8 mouse cellular contexts compared by ENCODE assay signal in genomic region chr8:119437506-119437905, GRCm38 (mm10). TPM values are rescaled to one million over a fixed set of nuclear protein-coding genes. Genes with fewer than 3 reads are reported as not detected.
A peak's percentile ranks its signal among the peaks of the same experiment; 100 is the strongest.
DNase-seq lines count a peak whose midpoint lies in the region; ATAC-seq and TF ChIP-seq lines count a peak whose summit lies in the region.
"Had no signal": no experiment of that assay in that cellular context is flagged by ENCODE, and none has a peak within 500 bp of the region (broad histone marks: within the 10 kb centered on the region; RNA-seq: fewer than 3 reads in every experiment).

No protein-coding gene starts in this region.

- DNase-seq in limb, embryonic 10.5 days (ENCODE audit: low spot score), result no peak
- peak; percentile 62 for DNase-seq in splenic B cell, adult 2 months (ENCODE audit: low read depth, low spot score)
- no peak for DNase-seq in right cerebral cortex, adult 18-20 months
- DNase-seq in right cerebral cortex, postnatal 10 days (ENCODE audit: low spot score in 2 of 2), result no peak

- ATAC-seq in limb, embryonic 13.5 days (ENCODE audit: low FRiP score, low read depth), result no peak
- ATAC-seq in liver, embryonic 12.5 days, result no peak

- no peaks in the 10 kb centered on the region for H3K9me3 ChIP-seq in limb, embryonic 13.5 days
- no peaks in the 10 kb centered on the region for H3K9me3 ChIP-seq in limb, embryonic 10.5 days (replicated peaks)
- H3K9me3 ChIP-seq in liver, embryonic 12.5 days (replicated peaks), result no peaks in the 10 kb centered on the region
- H3K9me3 ChIP-seq: hindbrain, embryonic 15.5 days had no signal

- no peak overlapping the region for H3K27ac ChIP-seq in limb, embryonic 13.5 days
- H3K27ac ChIP-seq in limb, embryonic 10.5 days, result no peak overlapping the region
- no peak overlapping the region for H3K27ac ChIP-seq in embryonic fibroblast, embryonic 13.5 days (ENCODE audit: insufficient read depth, low read length)
- H3K27ac ChIP-seq in liver, embryonic 12.5 days, result no peak overlapping the region
- H3K27ac ChIP-seq: hindbrain, embryonic 15.5 days had no signal

- H3K27me3 ChIP-seq in limb, embryonic 13.5 days, result peaks cover 12% of the 10 kb centered on the region; the same call in 1 of the 2 replicates
- H3K27me3 ChIP-seq in limb, embryonic 10.5 days (ENCODE audit: low read depth, poor library complexity, severe bottlenecking), result peaks cover 25% of the 10 kb centered on the region
- H3K27me3 ChIP-seq in liver, embryonic 12.5 days (replicated peaks), result peaks cover 2% of the 10 kb centered on the region; the same call in 1 of the 2 replicates
- H3K27me3 ChIP-seq in splenic B cell, adult 2 months (ENCODE audit: control insufficient read depth, insufficient read depth, low read length, poor library complexity, severe bottlenecking), result no peaks in the 10 kb centered on the region
- H3K27me3 ChIP-seq: hindbrain, embryonic 15.5 days had no signal

- no peaks in the 10 kb centered on the region for H3K36me3 ChIP-seq in limb, embryonic 13.5 days
- no peaks in the 10 kb centered on the region for H3K36me3 ChIP-seq in limb, embryonic 10.5 days
- peaks cover 6% of the 10 kb centered on the region for H3K36me3 ChIP-seq in liver, embryonic 12.5 days
- no peaks in the 10 kb centered on the region for H3K36me3 ChIP-seq in splenic B cell, adult 2 months (ENCODE audit: control insufficient read depth, insufficient read depth, low read length, poor library complexity, severe bottlenecking)
- H3K36me3 ChIP-seq: hindbrain, embryonic 15.5 days had no signal

- H3K4me3 ChIP-seq in limb, embryonic 13.5 days, result no peak overlapping the region
- H3K4me3 ChIP-seq in limb, embryonic 10.5 days, result no peak overlapping the region
- peak overlapping the region; percentile 32; the same call in 1 of the 2 replicates for H3K4me3 ChIP-seq in embryonic fibroblast, embryonic 13.5 days (ENCODE audit: insufficient read depth, low read length)
- H3K4me3 ChIP-seq in liver, embryonic 12.5 days, result peak overlapping the region; percentile 43
- H3K4me3 ChIP-seq: hindbrain, embryonic 15.5 days had no signal

- WGBS in limb, embryonic 13.5 days, result 66% methylated on average over 11 of the region's 11 CpGs
- WGBS in limb, embryonic 10.5 days, result 70% methylated on average over 11 of the region's 11 CpGs
- 51% methylated on average over 11 of the region's 11 CpGs for WGBS in liver, embryonic 12.5 days (ENCODE audit: insufficient replicate concordance)

- H3K4me2 ChIP-seq in limb, embryonic 13.5 days (replicated peaks), result peak overlapping the region; percentile 4; the same call in 1 of the 2 replicates
- H3K4me2 ChIP-seq in liver, embryonic 12.5 days, result peak overlapping the region; percentile 50
- H3K4me2 ChIP-seq: hindbrain, embryonic 15.5 days had no signal

- peaks cover 22% of the 10 kb centered on the region for H3K4me1 ChIP-seq in limb, embryonic 13.5 days
- H3K4me1 ChIP-seq in limb, embryonic 10.5 days, result peaks cover 36% of the 10 kb centered on the region
- H3K4me1 ChIP-seq in embryonic fibroblast, embryonic 13.5 days (ENCODE audit: control insufficient read depth, insufficient read depth, low read length), result no peaks in the 10 kb centered on the region
- H3K4me1 ChIP-seq in liver, embryonic 12.5 days, result peaks cover 33% of the 10 kb centered on the region

- TF ChIP-seq CTCF in embryonic fibroblast, embryonic 13.5 days (IDR thresholded peaks at IDR 0.05; ENCODE audit: borderline replicate concordance, insufficient read depth, low read length), result no peak

- no peak overlapping the region for H3K9ac ChIP-seq in limb, embryonic 13.5 days
- H3K9ac ChIP-seq in liver, embryonic 12.5 days, result peak overlapping the region; percentile 28
- H3K9ac ChIP-seq: hindbrain, embryonic 15.5 days had no signal

- TF ChIP-seq POLR2A in embryonic fibroblast, embryonic 13.5 days (IDR thresholded peaks at IDR 0.05; ENCODE audit: low read depth, low read length), result no peak

RNA-seq across cellular contexts. Expression of gene Osgin1, which starts 3.6 kb away (rescaled TPM):
- polyA plus RNA-seq in limb, embryonic 13.5 days (2015; fragmentation: Nextera tagmentation; extraction: Ambion mirVana), result 0.73 and 0.76 TPM in 2 replicates
- 0.26 and 0.34 TPM in 2 replicates for polyA plus RNA-seq in limb, embryonic 10.5 days (2016; fragmentation: Nextera tagmentation; extraction: Ambion mirVana)
- polyA plus RNA-seq in embryonic fibroblast, embryonic 13.5 days (2011; ENCODE audit: insufficient read length, low read depth, missing spikeins), result 2.6 and 4.5 TPM in 2 replicates
- polyA plus RNA-seq in liver, embryonic 12.5 days (2016; fragmentation: Nextera tagmentation; extraction: Ambion mirVana), result 13.3 and 13.6 TPM in 2 replicates

RNA-seq across cellular contexts. Expression of gene Necab2, which starts 9.0 kb away (rescaled TPM):
- polyA plus RNA-seq in limb, embryonic 13.5 days (2015; fragmentation: Nextera tagmentation; extraction: Ambion mirVana), result 3.1 and 3.5 TPM in 2 replicates
- 4.2 and 5.6 TPM in 2 replicates for polyA plus RNA-seq in limb, embryonic 10.5 days (2016; fragmentation: Nextera tagmentation; extraction: Ambion mirVana)
- 0.30 TPM in 1 of 2 replicates, not detected in the other for polyA plus RNA-seq in embryonic fibroblast, embryonic 13.5 days (2011; ENCODE audit: insufficient read length, low read depth, missing spikeins)
- polyA plus RNA-seq in liver, embryonic 12.5 days (2016; fragmentation: Nextera tagmentation; extraction: Ambion mirVana), result 0.23 and 0.25 TPM in 2 replicates

RNA-seq across cellular contexts. Expression of gene Mlycd, which starts 42.8 kb away (rescaled TPM):
- polyA plus RNA-seq in limb, embryonic 13.5 days (2015; fragmentation: Nextera tagmentation; extraction: Ambion mirVana), result 9.6 and 11.4 TPM in 2 replicates
- 6.3 and 6.7 TPM in 2 replicates for polyA plus RNA-seq in limb, embryonic 10.5 days (2016; fragmentation: Nextera tagmentation; extraction: Ambion mirVana)
- polyA plus RNA-seq in embryonic fibroblast, embryonic 13.5 days (2011; ENCODE audit: insufficient read length, low read depth, missing spikeins), result 5.6 and 7.1 TPM in 2 replicates
- 11.7 TPM in 2 replicates for polyA plus RNA-seq in liver, embryonic 12.5 days (2016; fragmentation: Nextera tagmentation; extraction: Ambion mirVana)

Comparison
In these comparisons a context has a peak if more than half of its experiments do, and no peak if none do; other contexts are left out.
1. H3K4me3 ChIP-seq: peak in embryonic fibroblast, embryonic 13.5 days (single experiment) and liver, embryonic 12.5 days (single experiment); none in limb, embryonic 13.5 days (single experiment) and limb, embryonic 10.5 days (single experiment).